In the genomic region with DNA sequence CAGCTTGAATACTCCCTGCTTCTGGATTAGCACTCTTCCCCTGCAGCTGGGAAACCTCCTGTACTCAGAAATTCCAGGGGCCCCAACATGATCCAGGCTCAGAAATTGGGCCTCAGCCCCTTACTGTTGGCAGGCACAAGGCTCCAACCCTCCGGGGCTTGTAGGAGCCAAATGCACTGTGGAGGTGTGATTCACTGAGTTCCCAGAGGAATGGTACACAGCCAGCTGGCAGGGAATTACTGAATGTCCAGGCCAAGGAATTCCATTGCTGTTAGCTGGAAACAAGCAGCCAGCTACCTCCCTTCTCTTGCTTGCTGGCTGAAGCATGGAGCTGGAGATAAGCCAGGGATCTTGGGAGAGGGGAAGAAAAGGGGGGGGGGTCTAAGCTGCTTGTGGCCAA, we compare ENCODE assay signal across 8 mouse cellular contexts.
DNase-seq lines count a peak whose midpoint lies in the region; ATAC-seq and TF ChIP-seq lines count a peak whose summit lies in the region.

No protein-coding gene starts in this region.

- no peak overlapping the region for H3K4me3 ChIP-seq in midbrain, embryonic 11.5 days (ENCODE audit: low read depth, low read length)
- H3K4me3 ChIP-seq in midbrain, embryonic 10.5 days: no peak overlapping the region
- H3K4me3 ChIP-seq in hindbrain, embryonic 16.5 days (ENCODE audit: low read length): no peak overlapping the region
- no peak overlapping the region for H3K4me3 ChIP-seq in myocyte

- no peak overlapping the region for H3K4me2 ChIP-seq in midbrain, embryonic 11.5 days
- no peak overlapping the region for H3K4me2 ChIP-seq in hindbrain, embryonic 16.5 days (ENCODE audit: low read length)
- peak overlapping the region; percentile 36 for H3K4me2 ChIP-seq in myocyte (ENCODE audit: low read depth)

- no peak overlapping the region for H3K9ac ChIP-seq in midbrain, embryonic 11.5 days (ENCODE audit: low read length)
- no peak overlapping the region for H3K9ac ChIP-seq in hindbrain, embryonic 16.5 days (ENCODE audit: low read depth, low read length)

- H3ac ChIP-seq in myocyte (ENCODE audit: control insufficient read depth, insufficient read length): no peak overlapping the region

- H3K79me2 ChIP-seq in myocyte (ENCODE audit: control insufficient read depth, insufficient read depth): no peaks in the 10 kb centered on the region

- H3K27ac ChIP-seq in midbrain, embryonic 11.5 days (ENCODE audit: low read depth, low read length): no peak overlapping the region
- no peak overlapping the region for H3K27ac ChIP-seq in midbrain, embryonic 10.5 days (replicated peaks)
- no peak overlapping the region for H3K27ac ChIP-seq in hindbrain, embryonic 16.5 days (ENCODE audit: low read depth, low read length)

- peak; percentile 19 for DNase-seq in midbrain, embryonic 11.5 days (ENCODE audit: low spot score, missing footprints)
- no peak for DNase-seq in midbrain, embryonic 10.5 days (ENCODE audit: low spot score)
- peak; percentile 41 to 51 for DNase-seq in frontal cortex, postnatal 14 days (ENCODE audit: low spot score in 2 of 2)
- peak; percentile 57 for DNase-seq in left cerebral cortex, adult 11 months (ENCODE audit: low spot score)
- DNase-seq in urinary bladder, postnatal 4 days (ENCODE audit: low spot score in 2 of 2): peak; percentile 82 to 84
- no peak for DNase-seq in thymus, adult 18-20 months

- no peak for TF ChIP-seq POLR2A in myocyte (IDR thresholded peaks at IDR 0.05; ENCODE audit: insufficient read length, low read depth)

- H3K36me3 ChIP-seq in midbrain, embryonic 11.5 days (ENCODE audit: control insufficient read depth, insufficient read depth, low read length): no peaks in the 10 kb centered on the region
- no peaks in the 10 kb centered on the region for H3K36me3 ChIP-seq in midbrain, embryonic 10.5 days
- no peaks in the 10 kb centered on the region for H3K36me3 ChIP-seq in hindbrain, embryonic 16.5 days (ENCODE audit: control insufficient read depth, insufficient read depth, low read length)
- H3K36me3 ChIP-seq in myocyte (ENCODE audit: control insufficient read depth, insufficient read depth): no peaks in the 10 kb centered on the region

- no peak for ATAC-seq in midbrain, embryonic 11.5 days (ENCODE audit: low FRiP score)
- ATAC-seq in hindbrain, embryonic 16.5 days: peak; percentile 99

- WGBS in midbrain, embryonic 11.5 days: 57% methylated on average over 1 of the region's 1 CpGs
- 90% methylated on average over 1 of the region's 1 CpGs for WGBS in midbrain, embryonic 10.5 days
- 25% methylated on average over 1 of the region's 1 CpGs for WGBS in hindbrain, embryonic 16.5 days

- H3K9me3 ChIP-seq in midbrain, embryonic 11.5 days (ENCODE audit: control insufficient read depth, low read length): no peaks in the 10 kb centered on the region; the same call in 1 of the 2 replicates
- 0 out of 2 replicates have a peak, but pooled peaks cover 7% of the 10 kb centered on the region for H3K9me3 ChIP-seq in midbrain, embryonic 10.5 days (replicated peaks)
- H3K9me3 ChIP-seq in hindbrain, embryonic 16.5 days (ENCODE audit: control insufficient read depth, low read length): no peaks in the 10 kb centered on the region

- H3K27me3 ChIP-seq in midbrain, embryonic 11.5 days (ENCODE audit: control insufficient read depth, insufficient read depth, low read length): no peaks in the 10 kb centered on the region
- no peaks in the 10 kb centered on the region for H3K27me3 ChIP-seq in midbrain, embryonic 10.5 days (ENCODE audit: low read depth, poor library complexity, severe bottlenecking)
- H3K27me3 ChIP-seq in hindbrain, embryonic 16.5 days (replicated peaks; ENCODE audit: control insufficient read depth, insufficient read depth, low read length): no peaks in the 10 kb centered on the region
- no peaks in the 10 kb centered on the region for H3K27me3 ChIP-seq in myocyte (ENCODE audit: control insufficient read depth, insufficient read depth, insufficient read length)

- H3K4me1 ChIP-seq in midbrain, embryonic 11.5 days (ENCODE audit: control insufficient read depth, insufficient read depth, low read length): no peaks in the 10 kb centered on the region
- no peaks in the 10 kb centered on the region for H3K4me1 ChIP-seq in midbrain, embryonic 10.5 days
- H3K4me1 ChIP-seq in hindbrain, embryonic 16.5 days (ENCODE audit: control insufficient read depth, insufficient read depth, low read depth, low read length): peaks cover 4% of the 10 kb centered on the region

TF ChIP-seq in myocyte, 11 proteins besides CTCF, POLR2A, EP300 and RAD21:
- no peak for TF ChIP-seq E2F4 (IDR thresholded peaks at IDR 0.05; ENCODE audit: insufficient read depth)
- TF ChIP-seq MYOG (IDR thresholded peaks at IDR 0.05; ENCODE audit: control insufficient read depth in 1 of 3, insufficient read depth in 1 of 3, insufficient read length in 2 of 3, low read depth in 2 of 3): peak in 1 of 3 experiments; percentile 10
- TF ChIP-seq MYOD1 (IDR thresholded peaks at IDR 0.05; ENCODE audit: control insufficient read depth in 1 of 3, insufficient read length in 2 of 3, low read depth in 2 of 3): peak in 1 of 3 experiments; percentile 9

Comparison
In these comparisons a context has a peak if more than half of its experiments do, and no peak if none do; other contexts are left out.
1. DNase-seq: peak in midbrain, embryonic 11.5 days (single experiment), frontal cortex, postnatal 14 days (2 of 2), left cerebral cortex, adult 11 months (single experiment) and urinary bladder, postnatal 4 days (2 of 2); none in midbrain, embryonic 10.5 days (single experiment) and thymus, adult 18-20 months (0 of 2).